Mouse (Mus musculus): Measurements from ENCODE around the gene Cmklr1. TPM values are rescaled to one million over a fixed set of nuclear protein-coding genes. Genes with fewer than 3 reads are reported as not detected.

Cmklr1 gene
- polyA plus RNA-seq, 1 experiment: 82.3 TPM

GRCm38 (mm10) chr5:113620999-113621398 lies 29.2 kb downstream of the Cmklr1 start:
- Histone ChIP-seq H3K27me3 (ENCODE audit: control insufficient read depth, insufficient read depth, low read length) (no peaks in the 10 kb centered on the region), H3K36me3 (ENCODE audit: control insufficient read depth, insufficient read depth, low read length) (no peaks in the 10 kb centered on the region), H3K4me1 (ENCODE audit: control insufficient read depth, insufficient read depth, low read length) (no peaks in the 10 kb centered on the region), H3K4me3 (ENCODE audit: control insufficient read depth, low read depth, low read length) (no peak overlapping the region), H3K27ac (ENCODE audit: control insufficient read depth, insufficient read depth, low read depth, low read length) (no peak overlapping the region)
- TF ChIP-seq CTCF (IDR thresholded peaks at IDR 0.05; ENCODE audit: control insufficient read depth, insufficient read depth, insufficient replicate concordance, low read depth, low read length) (no peak), POLR2A (IDR thresholded peaks at IDR 0.05; ENCODE audit: control insufficient read depth, low read depth, low read length) (no peak)

GRCm38 (mm10) chr5:113620130-113620716 lies 30.0 kb downstream of the Cmklr1 start:
- H3K36me3 ChIP-seq (ENCODE audit: control insufficient read depth, insufficient read depth, low read length): no peaks in the 10 kb centered on the region
- H3K4me3 ChIP-seq (ENCODE audit: control insufficient read depth, low read depth, low read length): no peak overlapping the region
- no peaks in the 10 kb centered on the region for H3K4me1 ChIP-seq (ENCODE audit: control insufficient read depth, insufficient read depth, low read length)
- no peak for TF ChIP-seq CTCF (IDR thresholded peaks at IDR 0.05; ENCODE audit: control insufficient read depth, insufficient read depth, insufficient replicate concordance, low read depth, low read length)
- no peak for TF ChIP-seq POLR2A (IDR thresholded peaks at IDR 0.05; ENCODE audit: control insufficient read depth, low read depth, low read length)
- H3K27ac ChIP-seq (ENCODE audit: control insufficient read depth, insufficient read depth, low read depth, low read length): no peak overlapping the region
- H3K27me3 ChIP-seq (ENCODE audit: control insufficient read depth, insufficient read depth, low read length): no peaks in the 10 kb centered on the region

- no peak for TF ChIP-seq CTCF (IDR thresholded peaks at IDR 0.05; ENCODE audit: control insufficient read depth, insufficient read depth, insufficient replicate concordance, low read depth, low read length)
- TF ChIP-seq POLR2A (IDR thresholded peaks at IDR 0.05; ENCODE audit: control insufficient read depth, low read depth, low read length): no peak
- no peak overlapping the region for H3K4me3 ChIP-seq (ENCODE audit: control insufficient read depth, low read depth, low read length)
- H3K36me3 ChIP-seq (ENCODE audit: control insufficient read depth, insufficient read depth, low read length): no peaks in the 10 kb centered on the region
- H3K4me1 ChIP-seq (ENCODE audit: control insufficient read depth, insufficient read depth, low read length): no peaks in the 10 kb centered on the region
- no peaks in the 10 kb centered on the region for H3K27me3 ChIP-seq (ENCODE audit: control insufficient read depth, insufficient read depth, low read length)
- no peak overlapping the region for H3K27ac ChIP-seq (ENCODE audit: control insufficient read depth, insufficient read depth, low read depth, low read length)
Observed at GRCm38 (mm10) chr5:113619151-113619550, 31.1 kb downstream of the Cmklr1 start.

GRCm38 (mm10) chr5:113618716-113619115 lies 31.5 kb downstream of the Cmklr1 start:
- Histone ChIP-seq H3K4me3 (ENCODE audit: control insufficient read depth, low read depth, low read length) (no peak overlapping the region), H3K27me3 (ENCODE audit: control insufficient read depth, insufficient read depth, low read length) (no peaks in the 10 kb centered on the region), H3K36me3 (ENCODE audit: control insufficient read depth, insufficient read depth, low read length) (no peaks in the 10 kb centered on the region), H3K27ac (ENCODE audit: control insufficient read depth, insufficient read depth, low read depth, low read length) (no peak overlapping the region), H3K4me1 (ENCODE audit: control insufficient read depth, insufficient read depth, low read length) (no peaks in the 10 kb centered on the region)
- TF ChIP-seq CTCF (IDR thresholded peaks at IDR 0.05; ENCODE audit: control insufficient read depth, insufficient read depth, insufficient replicate concordance, low read depth, low read length) (no peak), POLR2A (IDR thresholded peaks at IDR 0.05; ENCODE audit: control insufficient read depth, low read depth, low read length) (no peak)

GRCm38 (mm10) chr5:113611771-113612233 lies 38.4 kb downstream of the Cmklr1 start:
- no peaks in the 10 kb centered on the region for H3K36me3 ChIP-seq (ENCODE audit: control insufficient read depth, insufficient read depth, low read length)
- no peak for TF ChIP-seq CTCF (IDR thresholded peaks at IDR 0.05; ENCODE audit: control insufficient read depth, insufficient read depth, insufficient replicate concordance, low read depth, low read length)
- no peak for TF ChIP-seq POLR2A (IDR thresholded peaks at IDR 0.05; ENCODE audit: control insufficient read depth, low read depth, low read length)
- 0 out of 2 replicates have a peak, but pooled peaks cover 2% of the 10 kb centered on the region for H3K4me1 ChIP-seq (ENCODE audit: control insufficient read depth, insufficient read depth, low read length)
- H3K27me3 ChIP-seq (ENCODE audit: control insufficient read depth, insufficient read depth, low read length): no peaks in the 10 kb centered on the region
- no peak overlapping the region for H3K27ac ChIP-seq (ENCODE audit: control insufficient read depth, insufficient read depth, low read depth, low read length)
- no peak overlapping the region for H3K4me3 ChIP-seq (ENCODE audit: control insufficient read depth, low read depth, low read length)

- no peak overlapping the region for H3K27ac ChIP-seq (ENCODE audit: control insufficient read depth, insufficient read depth, low read depth, low read length)
- H3K4me3 ChIP-seq (ENCODE audit: control insufficient read depth, low read depth, low read length): no peak overlapping the region
- H3K36me3 ChIP-seq (ENCODE audit: control insufficient read depth, insufficient read depth, low read length): no peaks in the 10 kb centered on the region
- 0 out of 2 replicates have a peak, but pooled peaks cover 2% of the 10 kb centered on the region for H3K4me1 ChIP-seq (ENCODE audit: control insufficient read depth, insufficient read depth, low read length)
- no peaks in the 10 kb centered on the region for H3K27me3 ChIP-seq (ENCODE audit: control insufficient read depth, insufficient read depth, low read length)
- no peak for TF ChIP-seq POLR2A (IDR thresholded peaks at IDR 0.05; ENCODE audit: control insufficient read depth, low read depth, low read length)
- no peak for TF ChIP-seq CTCF (IDR thresholded peaks at IDR 0.05; ENCODE audit: control insufficient read depth, insufficient read depth, insufficient replicate concordance, low read depth, low read length)
Observed at GRCm38 (mm10) chr5:113611131-113611530, 39.1 kb downstream of the Cmklr1 start.

GRCm38 (mm10) chr5:113610490-113610889 lies 39.7 kb downstream of the Cmklr1 start:
- no peak overlapping the region for H3K27ac ChIP-seq (ENCODE audit: control insufficient read depth, insufficient read depth, low read depth, low read length)

More at GRCm38 (mm10) chr5:113610490-113610889, 39.7 kb downstream of the Cmklr1 start:
- H3K27me3 ChIP-seq (ENCODE audit: control insufficient read depth, insufficient read depth, low read length): no peaks in the 10 kb centered on the region
- H3K36me3 ChIP-seq (ENCODE audit: control insufficient read depth, insufficient read depth, low read length): no peaks in the 10 kb centered on the region
- no peak for TF ChIP-seq CTCF (IDR thresholded peaks at IDR 0.05; ENCODE audit: control insufficient read depth, insufficient read depth, insufficient replicate concordance, low read depth, low read length)
- no peak for TF ChIP-seq POLR2A (IDR thresholded peaks at IDR 0.05; ENCODE audit: control insufficient read depth, low read depth, low read length)
- H3K4me1 ChIP-seq (ENCODE audit: control insufficient read depth, insufficient read depth, low read length): 0 out of 2 replicates have a peak, but pooled peaks cover 2% of the 10 kb centered on the region
- no peak overlapping the region for H3K4me3 ChIP-seq (ENCODE audit: control insufficient read depth, low read depth, low read length)

All from testis, adult 2 months (tissue).